Mouse (Mus musculus): ENCODE results near the gene Nckap5.

Gene Nckap5

GRCm38 (mm10) chr1:126560931-126561330 lies 269.7 kb downstream of the Nckap5 start:
- no peak for DNase-seq (ENCODE audit: low spot score in 2 of 2)

- DNase-seq (ENCODE audit: low spot score in 2 of 2), result no peak
Observed at GRCm38 (mm10) chr1:126557791-126558294, 272.8 kb downstream of the Nckap5 start.

GRCm38 (mm10) chr1:126547979-126548378 lies 282.6 kb downstream of the Nckap5 start:
- DNase-seq (ENCODE audit: low spot score in 2 of 2), result no peak

GRCm38 (mm10) chr1:126544471-126544870 lies 286.1 kb downstream of the Nckap5 start:
- no peak for DNase-seq (ENCODE audit: low spot score in 2 of 2)

- DNase-seq (ENCODE audit: low spot score in 2 of 2), result no peak
Observed at GRCm38 (mm10) chr1:126537223-126537757, 293.3 kb downstream of the Nckap5 start.

GRCm38 (mm10) chr1:126535527-126535926 lies 295.1 kb downstream of the Nckap5 start:
- DNase-seq (ENCODE audit: low spot score in 2 of 2), result no peak

GRCm38 (mm10) chr1:126534046-126534445 lies 296.6 kb downstream of the Nckap5 start:
- no peak for DNase-seq (ENCODE audit: low spot score in 2 of 2)

- no peak for DNase-seq (ENCODE audit: low spot score in 2 of 2)
Observed at GRCm38 (mm10) chr1:126528043-126528598, 302.5 kb downstream of the Nckap5 start.

- DNase-seq (ENCODE audit: low spot score in 2 of 2), result no peak
Observed at GRCm38 (mm10) chr1:126518067-126518466, 312.5 kb downstream of the Nckap5 start.

- DNase-seq (ENCODE audit: low spot score in 2 of 2), result no peak
Observed at GRCm38 (mm10) chr1:126517427-126517826, 313.2 kb downstream of the Nckap5 start.

- no peak for DNase-seq (ENCODE audit: low spot score in 2 of 2)
Observed at GRCm38 (mm10) chr1:126515054-126515756, 315.4 kb downstream of the Nckap5 start.

- no peak for DNase-seq (ENCODE audit: low spot score in 2 of 2)
Observed at GRCm38 (mm10) chr1:126511835-126512445, 318.7 kb downstream of the Nckap5 start.

- no peak for DNase-seq (ENCODE audit: low spot score in 2 of 2)
Observed at GRCm38 (mm10) chr1:126504717-126505116, 325.9 kb downstream of the Nckap5 start.

- no peak for DNase-seq (ENCODE audit: low spot score in 2 of 2)
Observed at GRCm38 (mm10) chr1:126502741-126503140, 327.9 kb downstream of the Nckap5 start.

GRCm38 (mm10) chr1:126496722-126497121 lies 333.9 kb downstream of the Nckap5 start:
- no peak for DNase-seq (ENCODE audit: low spot score in 2 of 2)

GRCm38 (mm10) chr1:126492206-126493071 lies 338.2 kb downstream of the Nckap5 start:
- no peak for DNase-seq (ENCODE audit: low spot score in 2 of 2)

- DNase-seq (ENCODE audit: low spot score in 2 of 2), result no peak
Observed at GRCm38 (mm10) chr1:126491412-126491811, 339.2 kb downstream of the Nckap5 start.

GRCm38 (mm10) chr1:126490256-126490655 lies 340.3 kb downstream of the Nckap5 start:
- no peak for DNase-seq (ENCODE audit: low spot score in 2 of 2)

GRCm38 (mm10) chr1:126484664-126485087 lies 345.9 kb downstream of the Nckap5 start:
- DNase-seq (ENCODE audit: low spot score in 2 of 2), result no peak

- no peak for DNase-seq (ENCODE audit: low spot score in 2 of 2)
Observed at GRCm38 (mm10) chr1:126483665-126484064, 346.9 kb downstream of the Nckap5 start.

GRCm38 (mm10) chr1:126481459-126482228 lies 349.0 kb downstream of the Nckap5 start:
- DNase-seq (ENCODE audit: low spot score in 2 of 2), result no peak
